Mouse (Mus musculus) liver, adult 2 months (tissue): Measurements from ENCODE around the gene Drg1. TPM values are rescaled to one million over a fixed set of nuclear protein-coding genes. Genes with fewer than 3 reads are reported as not detected.
"Not testable (repeated sequence)": the region's sequence is repeated elsewhere in the genome, so short reads cannot be mapped to it uniquely, and the experiment has no call there.

Experiments used
- DNase-seq: peaks from one replicate; pipeline ENCODE4 v3.0.0-alpha.2; 2011; ENCODE audit warnings: low read depth, low spot score; ENCODE audit errors: extremely low read depth
- H3K27ac ChIP-seq: fragments of 200-500 bp; replicated peaks from 2 replicates; pipeline ENCODE4 v1.5.1; 2012; ENCODE audit warnings: low read depth, mild to moderate bottlenecking, control low read depth, inconsistent platforms, low read length; ENCODE audit not compliant: insufficient read depth
- H3K27me3 ChIP-seq: fragments of 200-500 bp; 2 replicates; pipeline ENCODE4 v1.6.1; 2012; ENCODE audit warnings: mild to moderate bottlenecking, moderate library complexity, low read length, inconsistent platforms; ENCODE audit not compliant: control insufficient read depth, insufficient read depth
- H3K36me3 ChIP-seq: fragments of 200-500 bp; 2 replicates; pipeline ENCODE4 v1.6.1; 2012; ENCODE audit warnings: low read length, inconsistent platforms; ENCODE audit not compliant: control insufficient read depth, insufficient read depth
- H3K4me1 ChIP-seq: fragments of 200-500 bp; 2 replicates; pipeline ENCODE4 v1.6.1; 2011; ENCODE audit warnings: low read length; ENCODE audit not compliant: control insufficient read depth, insufficient read depth
- H3K4me3 ChIP-seq: fragments of 200-500 bp; 2 replicates; pipeline ENCODE4 v1.5.1; 2011; ENCODE audit warnings: low read depth, mild to moderate bottlenecking, control low read depth, low read length, moderate library complexity; ENCODE audit not compliant: insufficient read depth
- H3K79me2 ChIP-seq: fragments of 200-500 bp; 2 replicates; pipeline ENCODE4 v1.6.1; 2012; ENCODE audit warnings: inconsistent platforms, mild to moderate bottlenecking, low read length, moderate library complexity; ENCODE audit not compliant: control insufficient read depth, insufficient read depth
- H3K9ac ChIP-seq: fragments of 200-500 bp; 2 replicates; pipeline ENCODE4 v1.6.1; 2012; ENCODE audit warnings: low read depth, mild to moderate bottlenecking, control low read depth, inconsistent platforms, low read length
- WGBS: fragments of 180-500 bp; shearing (Covaris S2); methylation state at CpG from one replicate; pipeline ENCODE4 v1.1.7; 2018; 5-methylcytosine and 5-hydroxymethylcytosine counted together
- polyA plus RNA-seq: library from polyadenylated mRNA; depleted of rRNA; stranded (reverse); fragments of >200 nt; gene quantifications from 2 replicates; pipeline ENCODE4 v1.2.3, GENCODE M21; 2012; rRNA removed
- total RNA-seq: library from RNA; depleted of rRNA; stranded (reverse); fragments of >200 nt; gene quantifications from 2 replicates; pipeline ENCODE4 v1.2.3, GENCODE M21; 2014; rRNA removed

Gene Drg1
- total and polyA plus RNA-seq, 2 experiments = 16.8 to 61.9 TPM

DNA sequence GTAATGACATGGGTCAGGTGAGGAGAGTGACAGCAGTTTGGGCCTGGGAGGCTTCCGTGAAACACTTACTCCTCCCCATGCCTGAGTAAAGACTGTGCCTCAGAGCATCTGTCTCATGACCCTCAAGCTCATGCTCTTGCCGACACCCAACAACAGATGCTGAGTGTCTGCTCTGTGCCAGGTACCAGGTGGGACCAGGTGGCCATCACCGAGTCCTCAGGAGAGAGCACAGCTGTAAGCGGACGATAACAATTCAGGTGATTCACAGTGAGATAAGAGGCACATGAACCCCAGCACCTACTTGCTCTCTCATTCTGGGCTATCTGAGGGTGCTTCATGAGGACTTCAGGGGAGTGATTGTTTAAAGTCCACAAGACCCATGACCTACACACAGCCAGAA, 123.8 kb downstream of the Drg1 start:
- not testable (repeated sequence) for H3K27ac ChIP-seq, H3K79me2 ChIP-seq, H3K27me3 ChIP-seq, H3K36me3 ChIP-seq, H3K4me3 ChIP-seq, H3K9ac ChIP-seq, DNase-seq, H3K4me1 ChIP-seq
- 80% methylated on average over 4 of the region's 5 CpGs for WGBS

DNA sequence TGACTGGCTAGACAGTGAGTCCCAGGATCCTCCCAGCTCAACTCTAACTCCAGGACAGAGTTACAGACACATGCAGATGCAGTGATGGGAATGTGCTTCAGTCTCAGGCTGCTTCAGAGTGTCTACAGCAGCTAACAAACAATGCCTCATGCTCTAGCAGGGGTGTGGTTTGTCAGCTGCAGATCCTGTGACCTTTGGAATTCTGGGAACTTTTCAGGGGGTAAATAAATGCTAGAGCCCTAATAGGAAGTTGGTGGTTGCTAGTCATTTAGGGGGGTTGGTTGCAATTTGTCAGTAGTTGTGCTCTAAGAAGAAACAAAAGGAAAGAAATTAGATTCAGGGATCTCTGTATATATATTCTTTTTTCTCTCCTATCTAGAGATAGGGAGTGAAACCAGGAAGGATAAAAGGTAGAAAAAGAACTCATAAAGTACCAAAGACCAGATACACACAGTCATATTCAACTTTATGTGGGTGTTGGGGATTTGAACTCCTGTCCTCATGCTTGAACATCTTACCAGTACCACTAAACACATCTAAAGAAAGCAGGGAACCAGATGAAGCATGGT, 125.2 kb downstream of the Drg1 start:
- not testable (repeated sequence) for H3K36me3 ChIP-seq, H3K27me3 ChIP-seq, H3K79me2 ChIP-seq, H3K4me3 ChIP-seq, H3K9ac ChIP-seq, H3K27ac ChIP-seq, H3K4me1 ChIP-seq
- peak; percentile 39 for DNase-seq

DNA sequence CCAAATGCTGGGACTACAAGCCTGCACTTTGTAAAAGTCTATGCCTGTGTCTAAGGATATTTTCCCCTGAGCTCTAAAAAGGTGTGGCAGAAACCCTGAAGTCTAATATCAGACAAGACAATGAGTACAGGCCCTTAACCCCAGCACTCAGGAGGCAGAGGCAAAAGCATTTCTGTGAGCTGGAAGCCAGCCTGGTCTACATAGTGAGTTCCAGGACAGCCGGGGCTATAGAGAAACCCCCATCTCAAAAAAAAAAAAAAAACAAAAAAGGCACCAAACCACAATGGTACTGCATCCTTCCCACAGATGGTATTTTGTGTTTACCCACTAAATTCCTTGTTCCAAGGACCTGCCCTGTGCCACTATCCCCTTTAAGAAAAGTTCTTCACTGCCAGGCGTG, 127.9 kb downstream of the Drg1 start:
- not testable (repeated sequence) for H3K4me3 ChIP-seq
- 82% methylated on average over 2 of the region's 2 CpGs for WGBS

More for the DNA sequence above, 127.9 kb downstream of the Drg1 start:
- not testable (repeated sequence) for H3K79me2 ChIP-seq, H3K9ac ChIP-seq, H3K36me3 ChIP-seq, DNase-seq, H3K27ac ChIP-seq, H3K4me1 ChIP-seq, H3K27me3 ChIP-seq

Other genes starting within 250 kb of the Drg1 start
- 11.3 and 12.4 TPM in 2 replicates for gene Sfi1, start 73.0 kb downstream of the Drg1 start, total RNA-seq
- gene Sfi1, start 73.0 kb downstream of the Drg1 start, polyA plus RNA-seq = 9.9 and 12.4 TPM in 2 replicates
- gene Eif4enif1, start 64.0 kb downstream of the Drg1 start, total RNA-seq = 14.1 and 15.2 TPM in 2 replicates
- gene Eif4enif1, start 64.0 kb downstream of the Drg1 start, polyA plus RNA-seq = 14.1 and 17.2 TPM in 2 replicates
- 4.2 and 5.8 TPM in 2 replicates for gene Patz1, start 22.5 kb upstream of the Drg1 start, total RNA-seq
- 4.4 and 6.0 TPM in 2 replicates for gene Patz1, start 22.5 kb upstream of the Drg1 start, polyA plus RNA-seq
- 0.67 and 0.83 TPM in 2 replicates for gene Pik3ip1, start 64.0 kb upstream of the Drg1 start, total RNA-seq
- gene Pik3ip1, start 64.0 kb upstream of the Drg1 start, polyA plus RNA-seq = 0.59 and 0.77 TPM in 2 replicates
- 7.2 TPM in 2 replicates for gene Limk2, start 142.8 kb upstream of the Drg1 start, total RNA-seq
- gene Limk2, start 142.8 kb upstream of the Drg1 start, polyA plus RNA-seq = 6.1 and 9.1 TPM in 2 replicates
- 11.2 and 14.8 TPM in 2 replicates for gene Rnf185, start 185.9 kb upstream of the Drg1 start, total RNA-seq
- 28.7 and 33.3 TPM in 2 replicates for gene Rnf185, start 185.9 kb upstream of the Drg1 start, polyA plus RNA-seq
- gene Pla2g3, start 221.9 kb upstream of the Drg1 start, total RNA-seq = not detected in 2 replicates
- 0.06 TPM in 1 of 2 replicates, not detected in the other for gene Pla2g3, start 221.9 kb upstream of the Drg1 start, polyA plus RNA-seq
- not detected in 2 replicates for gene Inpp5j, start 238.4 kb upstream of the Drg1 start, total RNA-seq
- gene Inpp5j, start 238.4 kb upstream of the Drg1 start, polyA plus RNA-seq = 0.05 and 0.07 TPM in 2 replicates
- 2.4 and 2.6 TPM in 2 replicates for gene Selenom, start 248.3 kb upstream of the Drg1 start, total RNA-seq
- 6.3 and 6.7 TPM in 2 replicates for gene Selenom, start 248.3 kb upstream of the Drg1 start, polyA plus RNA-seq